Mouse (Mus musculus) ES-Bruce4 (cell line): ENCODE measurements at regions not wholly inside any gene's neighbourhood (a gene's known extent, or its start where the extent isn't known, plus 50 kb on each side); places are given as distances from the start of the nearest gene placed in this dataset.

Experiments used
- H3K27ac ChIP-seq: 2 replicates; pipeline ENCODE4 v1.5.1; 2012; ENCODE audit warnings: low read length, inconsistent platforms; ENCODE audit not compliant: insufficient read depth
- H3K27me3 ChIP-seq: 2 replicates; pipeline ENCODE4 v1.6.1; 2012; ENCODE audit warnings: mild to moderate bottlenecking, low read length, inconsistent platforms; ENCODE audit not compliant: control insufficient read depth, poor library complexity, insufficient read depth, severe bottlenecking
- H3K36me3 ChIP-seq: 2 replicates; pipeline ENCODE4 v1.6.1; 2012; ENCODE audit warnings: inconsistent platforms, mild to moderate bottlenecking, low read length, moderate library complexity; ENCODE audit not compliant: control insufficient read depth, poor library complexity, insufficient read depth, severe bottlenecking
- H3K4me1 ChIP-seq: one replicate; pipeline ENCODE4 v1.8.1; 2011; ENCODE audit warnings: low read length; ENCODE audit not compliant: control insufficient read depth, insufficient read depth
- H3K4me3 ChIP-seq: 2 replicates; pipeline ENCODE4 v1.5.1; 2011; ENCODE audit warnings: low read depth, mild to moderate bottlenecking, low read length
- H3K9ac ChIP-seq: 2 replicates; pipeline ENCODE4 v1.6.1; 2012; ENCODE audit warnings: low read depth, mild to moderate bottlenecking, inconsistent platforms; ENCODE audit not compliant: poor library complexity, severe bottlenecking
- H3K9me3 ChIP-seq: replicated peaks from 2 replicates; pipeline ENCODE4 v1.6.1; 2012; ENCODE audit warnings: mild to moderate bottlenecking, low read length, inconsistent platforms; ENCODE audit not compliant: control insufficient read depth, poor library complexity, insufficient read depth, severe bottlenecking
- CTCF ChIP-seq: IDR thresholded peaks from one replicate; pipeline ENCODE4 v1.8.1; 2011; ENCODE audit warnings: low read depth, low read length
- EP300 ChIP-seq: IDR thresholded peaks from 2 replicates; pipeline ENCODE4 v1.6.1; 2011; ENCODE audit warnings: low read depth, low read length; ENCODE audit not compliant: insufficient read depth
- POLR2A ChIP-seq: IDR thresholded peaks from one replicate; pipeline ENCODE4 v1.8.1; 2011; ENCODE audit warnings: low read length; ENCODE audit not compliant: insufficient read depth

DNA sequence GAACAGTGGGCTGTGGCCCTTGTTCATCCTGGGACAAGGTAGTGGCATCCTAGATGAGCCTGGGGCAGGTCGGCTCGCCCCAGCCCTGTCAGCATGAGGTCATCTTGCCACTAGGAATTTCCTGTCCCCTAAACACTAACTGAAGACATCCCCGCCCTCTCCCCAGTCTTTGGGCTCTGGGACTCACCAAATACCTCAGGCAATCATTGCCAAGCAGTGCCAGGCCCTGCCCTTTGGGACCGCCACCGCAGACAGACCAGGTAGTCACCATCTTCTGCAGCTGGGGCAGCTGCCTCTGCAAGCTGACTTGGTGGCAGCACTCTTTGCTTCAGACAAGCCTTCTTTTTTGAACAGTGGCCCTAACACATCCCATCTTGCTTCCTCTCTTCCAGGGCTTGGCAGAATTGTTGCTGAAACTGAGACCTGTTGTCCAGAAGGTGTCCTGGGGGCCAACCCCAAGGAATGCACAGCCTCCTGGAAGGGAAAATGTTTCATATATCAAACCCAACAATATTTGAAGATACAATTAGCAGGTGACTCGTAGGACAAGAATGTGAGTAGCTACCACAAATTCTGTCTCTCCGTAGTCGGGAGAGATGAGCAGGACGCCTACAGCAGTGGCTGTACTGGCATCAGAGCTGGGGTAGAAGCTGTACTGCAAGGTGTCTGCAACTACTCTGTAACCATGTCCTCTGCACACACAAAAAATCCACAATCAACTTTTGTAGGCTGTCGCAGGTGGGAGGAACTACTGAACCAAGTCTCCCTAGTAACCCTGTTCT lies 79.0 kb upstream of the Bnc1 start:
- H3K9me3 ChIP-seq = no peaks in the 10 kb centered on the region
- H3K27me3 ChIP-seq = no peaks in the 10 kb centered on the region
- H3K36me3 ChIP-seq = no peaks in the 10 kb centered on the region
- H3K4me3 ChIP-seq = no peak overlapping the region
- no peak overlapping the region for H3K9ac ChIP-seq
- H3K27ac ChIP-seq = no peak overlapping the region
- peaks cover 2% of the 10 kb centered on the region for H3K4me1 ChIP-seq
- TF ChIP-seq CTCF (no peak), EP300 (no peak), POLR2A (no peak)

GRCm38 (mm10) chr7:82075359-82075758 lies 83.3 kb upstream of the Bnc1 start:
- Histone ChIP-seq H3K4me1 (no peaks in the 10 kb centered on the region), H3K9ac (no peak overlapping the region), H3K9me3 (no peaks in the 10 kb centered on the region), H3K27ac (no peak overlapping the region), H3K4me3 (no peak overlapping the region), H3K27me3 (no peaks in the 10 kb centered on the region), H3K36me3 (no peaks in the 10 kb centered on the region)
- TF ChIP-seq POLR2A = no peak
- no peak for TF ChIP-seq CTCF
- TF ChIP-seq EP300 = no peak

- H3K4me1 ChIP-seq = no peaks in the 10 kb centered on the region
- no peak for TF ChIP-seq CTCF
- no peak for TF ChIP-seq EP300
- TF ChIP-seq POLR2A = no peak
- no peak overlapping the region for H3K27ac ChIP-seq
- no peak overlapping the region for H3K4me3 ChIP-seq
- no peaks in the 10 kb centered on the region for H3K36me3 ChIP-seq
- H3K9me3 ChIP-seq = no peaks in the 10 kb centered on the region
- no peaks in the 10 kb centered on the region for H3K27me3 ChIP-seq
- H3K9ac ChIP-seq = no peak overlapping the region
Observed at GRCm38 (mm10) chr7:82081851-82082250, 89.8 kb upstream of the Bnc1 start.

GRCm38 (mm10) chr7:82082883-82083282 lies 90.8 kb upstream of the Sh3gl3 start:
- Histone ChIP-seq H3K27ac (no peak overlapping the region), H3K36me3 (no peaks in the 10 kb centered on the region), H3K4me1 (no peaks in the 10 kb centered on the region), H3K4me3 (no peak overlapping the region), H3K9me3 (no peaks in the 10 kb centered on the region), H3K9ac (no peak overlapping the region), H3K27me3 (no peaks in the 10 kb centered on the region)
- TF ChIP-seq CTCF = no peak
- TF ChIP-seq EP300 = no peak
- TF ChIP-seq POLR2A = no peak

GRCm38 (mm10) chr7:82084473-82084872 lies 89.2 kb upstream of the Sh3gl3 start:
- Histone ChIP-seq H3K36me3 (no peaks in the 10 kb centered on the region), H3K4me1 (no peaks in the 10 kb centered on the region)
- TF ChIP-seq POLR2A (no peak), EP300 (no peak), CTCF (no peak)

DNA sequence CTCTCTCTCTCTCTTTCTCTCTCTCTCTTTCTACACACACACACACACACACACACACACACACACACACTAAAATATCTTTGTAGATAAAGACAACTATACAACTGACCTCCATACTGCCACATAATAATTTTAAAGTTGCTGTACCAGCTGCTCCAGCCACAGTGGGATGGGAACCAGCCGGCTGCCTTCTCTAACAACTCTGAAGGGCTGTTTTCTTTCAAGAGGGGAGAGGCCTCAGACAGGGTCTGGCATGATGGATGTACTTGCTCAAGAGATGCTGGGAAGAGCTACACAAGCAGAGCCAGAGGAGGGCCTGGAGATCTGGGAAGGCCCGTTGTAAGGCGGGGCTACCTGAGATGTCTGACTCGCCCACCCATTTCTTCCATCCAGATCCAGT lies 88.4 kb upstream of the Sh3gl3 start:
- Histone ChIP-seq H3K27me3 (no peaks in the 10 kb centered on the region), H3K9ac (no peak overlapping the region), H3K27ac (no peak overlapping the region), H3K4me3 (no peak overlapping the region), H3K36me3 (no peaks in the 10 kb centered on the region), H3K9me3 (peaks cover 4% of the 10 kb centered on the region; the same call in 1 of the 2 replicates), H3K4me1 (no peaks in the 10 kb centered on the region)
- TF ChIP-seq CTCF = no peak
- TF ChIP-seq POLR2A = no peak
- no peak for TF ChIP-seq EP300

More at GRCm38 (mm10) chr7:82084473-82084872, 89.2 kb upstream of the Sh3gl3 start:
- Histone ChIP-seq H3K9ac (no peak overlapping the region), H3K9me3 (no peaks in the 10 kb centered on the region), H3K4me3 (no peak overlapping the region), H3K27me3 (no peaks in the 10 kb centered on the region), H3K27ac (no peak overlapping the region)
